Comparison of ENCODE assay signal across 18 mouse cellular contexts in the genomic region with DNA sequence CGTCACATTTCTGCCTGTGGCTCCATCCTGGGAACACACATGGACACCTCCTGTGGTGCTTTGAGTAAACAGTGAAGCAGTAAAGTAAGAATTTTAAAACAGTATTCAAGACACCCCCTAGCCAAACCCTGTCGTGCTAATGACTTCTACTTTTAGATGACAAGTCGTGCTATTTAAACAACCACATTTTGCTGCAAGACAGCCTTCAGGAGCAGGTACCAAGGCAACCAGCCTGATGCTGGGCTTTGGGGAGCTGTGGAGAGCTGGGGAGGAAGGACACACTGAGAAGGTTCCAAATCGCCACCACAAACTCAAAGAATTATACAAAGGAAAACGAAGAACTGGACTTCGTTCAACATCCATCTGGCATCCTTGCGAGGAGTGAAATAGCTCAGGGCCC.
A peak's percentile ranks its signal among the peaks of the same experiment; 100 is the strongest.
DNase-seq lines count a peak whose midpoint lies in the region; ATAC-seq lines count a peak whose summit lies in the region.
"Had no signal": no experiment of that assay in that cellular context is flagged by ENCODE, and none has a peak within 500 bp of the region (broad histone marks: within the 10 kb centered on the region; RNA-seq: fewer than 3 reads in every experiment).

No protein-coding gene starts in this region.

- H3K4me1 ChIP-seq in forebrain, embryonic 15.5 days: no peaks in the 10 kb centered on the region
- H3K4me1 ChIP-seq: embryonic facial prominence, embryonic 10.5 days; forebrain, embryonic 13.5 days; hindbrain, embryonic 15.5 days had no signal

- 82% methylated on average over 7 of the region's 7 CpGs for WGBS in forebrain, embryonic 15.5 days

- ATAC-seq in frontal cortex, adult (ENCODE audit: low TSS enrichment): peak; percentile 96
- ATAC-seq in forebrain, embryonic 15.5 days (replicated peaks): no peak
- ATAC-seq: CD4-positive, CD25-positive, alpha-beta regulatory T cell, adult 4 months; forebrain, embryonic 13.5 days had no signal

- no peaks in the 10 kb centered on the region for H3K9me3 ChIP-seq in forebrain, embryonic 15.5 days
- H3K9me3 ChIP-seq: embryonic facial prominence, embryonic 10.5 days; forebrain, embryonic 13.5 days; G1E; heart, embryonic 12.5 days; hindbrain, embryonic 15.5 days had no signal

- no peak overlapping the region for H3K27ac ChIP-seq in forebrain, embryonic 15.5 days (replicated peaks)
- H3K27ac ChIP-seq: embryonic facial prominence, embryonic 10.5 days; forebrain, embryonic 13.5 days; hindbrain, embryonic 15.5 days had no signal

- H3K27me3 ChIP-seq in forebrain, embryonic 15.5 days: no peaks in the 10 kb centered on the region
- H3K27me3 ChIP-seq: forebrain, embryonic 13.5 days; heart, embryonic 12.5 days; hindbrain, embryonic 15.5 days had no signal

- H3K9ac ChIP-seq in forebrain, embryonic 15.5 days (replicated peaks): no peak overlapping the region
- H3K9ac ChIP-seq: forebrain, embryonic 13.5 days; heart, embryonic 12.5 days; hindbrain, embryonic 15.5 days had no signal

- H3K36me3 ChIP-seq in forebrain, embryonic 15.5 days: no peaks in the 10 kb centered on the region
- H3K36me3 ChIP-seq: embryonic facial prominence, embryonic 10.5 days; hindbrain, embryonic 15.5 days had no signal

- no peak overlapping the region for H3K4me3 ChIP-seq in forebrain, embryonic 15.5 days
- H3K4me3 ChIP-seq: embryonic facial prominence, embryonic 10.5 days; forebrain, embryonic 13.5 days; heart, embryonic 12.5 days; hindbrain, embryonic 15.5 days had no signal

- DNase-seq in frontal cortex, postnatal 25 days (ENCODE audit: low spot score in 2 of 2): no peak
- DNase-seq in right cerebral cortex, adult 18-20 months: peak; percentile 26
- DNase-seq in right cerebral cortex, postnatal 4 days: no peak
- peak; percentile 48 to 67 for DNase-seq in right cerebral cortex, postnatal 10 days (ENCODE audit: low spot score in 2 of 2)
- no peak for DNase-seq in cerebellum, adult 11-12 months
- DNase-seq: adrenal gland, postnatal 10 days; B cell, adult 2 months; cerebellum, adult 18-20 months; cerebellum, adult 9-11 months; gastrocnemius, postnatal 14 days had no signal

- H3K4me2 ChIP-seq in forebrain, embryonic 15.5 days (replicated peaks): no peak overlapping the region
- H3K4me2 ChIP-seq: forebrain, embryonic 13.5 days; heart, embryonic 12.5 days; hindbrain, embryonic 15.5 days had no signal

Comparison
In these comparisons a context has a peak if more than half of its experiments do, and no peak if none do; other contexts are left out.
1. DNase-seq: peak in right cerebral cortex, adult 18-20 months (single experiment) and right cerebral cortex, postnatal 10 days (2 of 2); none in frontal cortex, postnatal 25 days (0 of 2), right cerebral cortex, postnatal 4 days (single experiment) and cerebellum, adult 11-12 months (single experiment).